Mouse (Mus musculus) 416B (cell line): Measurements from ENCODE around the gene Cdh8.
"Not testable (repeated sequence)": the region's sequence is repeated elsewhere in the genome, so short reads cannot be mapped to it uniquely, and the experiment has no call there.

ENCODE experiments used
- DNase-seq: peaks from one replicate; pipeline ENCODE4 v3.0.0; 2011; ENCODE audit warnings: low read depth

The Cdh8 gene

GRCm38 (mm10) chr8:99280375-99280774 lies 135.9 kb downstream of the Cdh8 start:
- no peak for DNase-seq

DNA sequence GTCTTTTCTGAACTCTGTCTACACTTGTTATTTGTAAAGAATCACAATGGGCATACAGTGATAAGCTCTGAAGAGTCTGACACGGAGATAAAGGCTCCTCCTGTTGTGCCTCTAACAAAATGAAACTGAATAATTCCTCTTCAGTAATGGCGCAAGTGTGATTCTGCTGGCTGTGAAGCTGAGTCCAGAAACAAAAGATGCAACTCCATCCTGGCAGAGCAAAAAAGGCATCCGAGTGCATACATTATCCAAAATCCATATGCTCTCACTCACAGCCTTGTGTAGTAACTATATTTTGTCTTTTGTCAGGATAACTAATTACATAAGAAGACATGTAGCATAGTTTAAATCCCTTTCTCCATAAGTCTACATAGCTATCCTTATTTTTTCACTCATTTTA lies 149.1 kb downstream of the Cdh8 start:
- no peak for DNase-seq

- no peak for DNase-seq
These were observed 181.9 kb downstream of the Cdh8 start for GRCm38 (mm10) chr8:99234372-99234771.

GRCm38 (mm10) chr8:99223697-99224096 lies 192.6 kb downstream of the Cdh8 start:
- DNase-seq = no peak

DNA sequence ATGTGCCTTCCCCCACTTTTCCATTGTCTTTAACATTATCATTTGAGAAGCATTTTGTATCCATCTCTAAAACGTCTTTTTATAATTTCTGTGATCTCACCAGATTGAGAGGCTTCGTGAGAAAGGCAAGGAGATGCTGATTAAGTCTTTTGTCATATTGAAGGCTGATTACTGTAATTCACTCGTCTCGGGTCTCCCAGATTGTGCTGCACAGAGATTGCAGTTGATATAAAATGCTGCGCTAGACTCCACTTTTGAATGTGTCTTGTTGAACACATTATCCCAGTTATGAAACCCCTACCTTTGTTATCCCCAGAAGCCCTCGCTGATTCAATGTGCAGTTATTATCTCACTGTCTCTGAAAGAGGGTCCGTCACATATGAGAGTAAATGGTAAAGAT lies 211.1 kb downstream of the Cdh8 start:
- DNase-seq = no peak

DNA sequence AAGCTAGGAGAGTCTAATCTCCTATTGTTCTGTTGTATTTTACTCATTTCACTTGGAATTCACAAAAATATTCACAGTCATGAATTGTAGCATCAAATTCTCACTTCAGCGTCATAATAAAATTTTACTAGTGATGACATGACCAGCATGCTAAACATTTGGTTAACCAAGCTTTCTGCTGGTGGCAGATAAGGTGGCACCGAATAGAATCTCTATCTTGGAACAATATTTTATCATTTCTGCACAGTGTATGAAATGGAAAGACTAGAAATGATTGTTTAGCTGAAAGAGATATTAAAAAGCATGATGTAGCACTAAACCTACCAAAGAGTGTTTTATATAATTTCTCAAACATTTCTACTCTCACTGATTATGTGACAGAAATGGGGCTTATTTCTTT lies 225.6 kb downstream of the Cdh8 start:
- DNase-seq = no peak

DNA sequence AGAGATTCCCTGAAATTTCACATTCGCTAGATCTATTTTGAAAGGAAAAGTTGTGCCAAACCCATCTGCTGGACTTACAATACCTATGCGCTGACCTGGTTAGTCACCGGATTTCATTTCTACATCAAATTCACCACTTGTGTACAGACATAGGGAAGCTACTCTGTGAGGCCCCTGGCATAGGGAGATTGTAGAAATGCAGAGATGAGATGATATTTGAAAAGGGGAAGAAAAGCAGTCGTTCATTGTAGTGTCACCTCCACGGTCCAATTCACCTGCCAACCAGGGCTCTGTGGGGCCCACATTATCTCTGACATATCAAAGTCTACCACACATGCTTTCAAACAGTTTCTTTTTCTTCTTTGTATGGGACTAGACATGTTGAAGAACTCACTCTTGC lies 229.4 kb downstream of the Cdh8 start:
- DNase-seq = no peak

DNA sequence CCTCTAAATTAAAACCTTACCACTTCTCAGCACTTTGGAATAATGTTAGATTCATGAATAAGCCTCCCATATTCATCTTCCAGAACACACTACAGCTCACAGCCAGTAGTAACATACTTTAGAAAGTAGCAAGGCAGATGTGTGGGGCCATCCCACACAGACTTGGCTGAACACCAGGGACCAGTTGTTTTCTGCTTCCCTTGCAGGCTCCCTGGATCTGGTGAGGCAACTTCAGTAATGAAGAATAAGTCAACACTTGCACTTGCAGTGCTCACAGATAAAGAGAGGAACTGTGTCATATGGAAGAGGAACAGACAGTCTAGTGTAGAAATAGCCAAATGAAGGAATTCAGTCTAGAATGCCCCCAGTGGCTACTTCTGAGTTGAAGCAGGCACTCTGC lies 232.1 kb downstream of the Cdh8 start:
- DNase-seq = no peak

- no peak for DNase-seq
These were observed 249.3 kb downstream of the Cdh8 start for GRCm38 (mm10) chr8:99166966-99167365.

DNA sequence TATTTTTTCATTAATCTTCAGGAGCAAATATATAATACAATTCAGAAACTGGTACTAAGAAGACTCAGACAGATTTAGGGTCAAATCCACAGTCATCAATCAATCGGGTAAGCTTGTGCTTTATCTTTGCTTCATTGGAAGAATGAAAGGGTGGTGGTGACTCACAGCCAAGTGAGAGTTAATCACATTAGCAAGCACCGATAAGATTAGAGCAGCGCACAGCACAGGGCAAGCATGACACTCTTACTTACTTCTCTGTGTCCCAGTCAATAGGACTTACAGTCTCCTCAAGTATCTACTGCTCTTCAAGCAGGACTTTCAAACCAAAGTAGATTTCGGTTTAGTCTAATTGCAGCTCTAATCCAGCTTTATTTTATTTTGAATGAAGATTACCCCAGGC lies 254.6 kb downstream of the Cdh8 start:
- DNase-seq = no peak

DNA sequence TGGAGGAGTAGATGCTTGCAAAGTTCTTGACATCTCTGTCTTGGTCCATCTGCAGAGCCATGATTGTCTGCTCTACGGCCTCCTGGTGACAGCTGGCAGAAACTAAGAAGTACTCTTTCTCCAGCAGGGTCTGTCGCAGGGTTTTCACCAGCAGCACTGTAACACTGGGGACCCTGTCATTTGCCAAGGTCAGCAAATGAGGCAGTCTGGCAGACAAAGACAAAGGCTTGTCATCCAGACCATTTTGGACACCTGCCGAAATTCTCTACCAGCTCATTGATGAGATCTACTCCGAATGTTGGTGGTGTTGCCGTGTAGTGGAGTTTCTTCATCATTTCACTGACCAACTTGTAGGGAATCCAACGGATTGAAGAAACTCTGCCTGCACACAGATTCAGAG lies 270.8 kb downstream of the Cdh8 start:
- no peak for DNase-seq

- not testable (repeated sequence) for DNase-seq
These were observed 271.5 kb downstream of the Cdh8 start for GRCm38 (mm10) chr8:99144761-99145160.

DNA sequence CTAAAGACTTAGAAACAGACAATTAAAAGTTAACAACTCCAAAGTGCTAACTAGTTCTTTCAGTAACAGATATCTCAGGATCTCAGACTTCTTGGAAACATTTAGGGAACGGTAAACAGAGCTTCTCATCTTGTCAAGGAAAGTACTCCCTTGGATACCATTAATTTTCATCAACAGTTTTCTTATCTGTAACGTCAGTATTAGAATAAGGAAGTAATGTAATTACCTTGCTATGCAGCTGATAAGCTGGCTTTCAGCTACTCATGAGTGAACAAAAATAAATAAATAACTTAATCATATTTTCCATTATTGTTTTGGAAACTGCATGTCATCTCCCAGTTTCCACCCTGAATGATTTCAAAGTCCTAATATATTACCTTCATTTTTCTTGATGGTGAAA lies 317.8 kb downstream of the Cdh8 start:
- no peak for DNase-seq

- DNase-seq = no peak
These were observed 364.9 kb downstream of the Cdh8 start for GRCm38 (mm10) chr8:99051344-99051743.

- no peak for DNase-seq
These were observed 367.5 kb downstream of the Cdh8 start for GRCm38 (mm10) chr8:99048664-99049363.

DNA sequence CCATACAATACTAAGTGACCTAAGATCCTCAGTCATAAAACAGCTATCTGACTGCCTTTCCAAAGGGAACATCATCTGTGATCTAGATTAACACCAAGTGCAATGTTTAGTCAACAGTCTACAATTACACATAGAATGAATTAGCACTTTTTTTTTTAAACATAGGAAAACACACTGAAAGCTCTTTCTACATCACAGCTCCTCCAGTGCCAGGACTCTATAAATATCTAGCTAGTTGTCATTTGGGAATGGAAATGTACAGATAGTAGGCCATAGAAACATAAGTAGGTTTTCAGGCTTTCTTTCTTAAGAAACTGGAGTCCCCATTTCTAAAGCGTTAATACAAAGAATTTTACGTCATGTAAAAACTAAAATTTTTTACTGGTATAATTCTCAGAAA lies 375.8 kb downstream of the Cdh8 start:
- DNase-seq = no peak

GRCm38 (mm10) chr8:99031060-99031459 lies 385.2 kb downstream of the Cdh8 start:
- DNase-seq = no peak
